Mouse (Mus musculus): ENCODE results near the gene Itsn1.
A peak's percentile ranks its signal among the peaks of the same experiment; 100 is the strongest.

Gene Itsn1

GRCm38 (mm10) chr16:91811876-91812275 lies 82.8 kb downstream of the Itsn1 start:
- no peak for DNase-seq (ENCODE audit: low spot score in 2 of 2)

GRCm38 (mm10) chr16:91813543-91813942 lies 84.5 kb downstream of the Itsn1 start:
- DNase-seq (ENCODE audit: low spot score in 2 of 2) = no peak

DNA sequence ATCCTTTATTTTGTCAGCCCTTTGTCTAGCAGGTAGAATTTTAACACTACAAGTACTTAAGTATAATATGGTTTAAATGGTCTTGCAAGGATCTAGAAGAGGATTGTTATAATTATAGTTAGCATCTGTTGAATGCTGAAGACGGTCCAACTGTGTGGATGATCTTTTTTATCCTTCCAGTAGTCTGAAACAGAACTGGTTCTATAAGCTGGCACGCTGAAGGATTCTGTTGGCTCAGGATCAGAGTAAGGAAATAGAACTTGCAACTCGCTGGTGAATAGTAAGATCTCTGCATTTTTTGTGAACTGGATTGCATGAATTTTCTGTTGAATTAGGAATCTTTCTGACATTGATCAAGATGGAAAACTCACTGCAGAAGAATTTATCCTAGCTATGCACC lies 86.0 kb downstream of the Itsn1 start:
- no peak for DNase-seq (ENCODE audit: low spot score in 2 of 2)

DNA sequence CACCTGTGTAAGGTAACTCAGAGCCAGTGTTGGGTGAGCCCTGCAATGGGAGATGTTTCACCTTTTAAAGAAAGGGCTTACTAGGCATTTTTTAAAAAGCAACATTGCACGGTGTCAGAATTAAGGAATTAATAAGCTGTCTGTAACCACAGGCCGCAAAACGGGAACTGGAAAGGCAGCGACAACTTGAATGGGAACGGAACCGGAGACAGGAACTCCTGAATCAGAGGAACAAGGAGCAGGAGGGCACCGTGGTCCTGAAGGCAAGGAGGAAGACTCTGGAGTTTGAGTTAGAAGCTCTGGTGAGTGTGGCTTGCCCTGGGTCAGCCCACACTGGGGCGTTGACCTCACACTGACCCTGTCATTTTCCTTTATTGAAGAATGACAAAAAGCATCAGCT lies 91.2 kb downstream of the Itsn1 start:
- DNase-seq (ENCODE audit: low spot score in 2 of 2) = no peak

DNA sequence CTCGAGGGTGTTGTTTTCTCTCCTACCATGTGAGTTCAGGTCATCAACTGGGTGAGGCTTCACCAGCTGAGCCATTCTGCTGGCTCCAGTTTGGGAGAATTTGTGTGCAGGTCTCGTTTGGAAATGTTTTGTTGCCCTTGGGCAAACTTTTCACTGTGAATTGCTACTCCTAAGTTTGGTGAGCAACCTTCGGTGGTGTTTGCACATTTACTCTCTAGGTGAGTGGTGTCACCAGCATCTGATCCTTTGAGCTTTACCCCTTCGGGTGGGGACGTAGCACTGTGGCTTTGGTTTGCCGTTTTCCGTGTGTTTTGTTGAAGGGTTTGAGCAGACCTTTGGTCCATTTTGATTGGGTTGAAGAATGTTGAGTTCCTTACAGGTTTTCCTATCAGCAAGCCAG lies 93.2 kb downstream of the Itsn1 start:
- no peak for DNase-seq (ENCODE audit: low spot score in 2 of 2)

DNA sequence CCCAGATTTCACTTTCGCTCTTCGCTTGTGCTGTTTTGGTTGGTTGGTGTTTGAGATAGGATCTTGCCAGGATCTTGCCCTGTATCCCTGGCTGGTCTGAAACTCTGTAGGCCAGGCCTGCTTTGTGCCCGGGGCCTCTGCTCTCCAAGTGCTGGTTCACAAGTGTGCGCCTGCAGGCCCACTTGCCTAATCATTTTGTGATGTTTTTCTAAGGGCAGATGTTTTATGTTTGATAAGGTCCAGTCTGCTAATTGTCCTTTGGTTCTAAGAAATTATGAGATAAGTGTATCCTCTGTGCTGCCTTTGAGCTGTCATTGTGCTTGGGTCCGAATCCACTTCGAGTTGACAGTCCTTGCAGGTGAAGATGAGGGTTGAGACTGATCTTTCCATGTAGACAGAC lies 93.7 kb downstream of the Itsn1 start:
- DNase-seq (ENCODE audit: low spot score in 2 of 2) = no peak

DNA sequence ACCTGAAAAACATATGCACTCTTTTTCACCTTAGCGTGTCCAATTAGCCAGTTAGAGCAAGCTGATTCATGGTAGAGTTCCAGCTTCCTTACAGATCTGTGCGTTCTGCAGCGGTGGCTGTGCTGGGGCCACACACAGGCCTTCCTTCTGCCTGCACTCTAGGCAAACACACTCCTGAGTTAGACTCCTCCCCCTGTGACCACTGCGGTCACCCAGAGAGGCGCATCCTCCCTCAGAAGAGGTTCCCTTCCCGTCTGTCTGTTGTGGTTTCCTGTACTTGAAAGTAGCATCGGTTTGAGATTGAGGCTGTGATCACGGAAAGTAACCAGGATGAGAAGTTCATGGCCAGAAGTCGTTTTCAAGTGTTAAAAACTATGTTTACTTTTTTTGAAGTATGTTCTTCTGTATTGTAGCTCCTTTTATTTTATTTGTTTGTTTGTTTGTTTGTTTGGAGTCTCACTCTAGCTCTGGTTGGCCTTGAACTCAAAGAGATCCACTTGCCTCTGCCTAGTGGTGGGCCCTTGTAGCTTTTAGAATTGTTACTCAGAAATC lies 96.8 kb downstream of the Itsn1 start:
- DNase-seq (ENCODE audit: low spot score in 2 of 2) = peak; percentile 81

GRCm38 (mm10) chr16:91826893-91827292 lies 97.8 kb downstream of the Itsn1 start:
- no peak for DNase-seq (ENCODE audit: low spot score in 2 of 2)

DNA sequence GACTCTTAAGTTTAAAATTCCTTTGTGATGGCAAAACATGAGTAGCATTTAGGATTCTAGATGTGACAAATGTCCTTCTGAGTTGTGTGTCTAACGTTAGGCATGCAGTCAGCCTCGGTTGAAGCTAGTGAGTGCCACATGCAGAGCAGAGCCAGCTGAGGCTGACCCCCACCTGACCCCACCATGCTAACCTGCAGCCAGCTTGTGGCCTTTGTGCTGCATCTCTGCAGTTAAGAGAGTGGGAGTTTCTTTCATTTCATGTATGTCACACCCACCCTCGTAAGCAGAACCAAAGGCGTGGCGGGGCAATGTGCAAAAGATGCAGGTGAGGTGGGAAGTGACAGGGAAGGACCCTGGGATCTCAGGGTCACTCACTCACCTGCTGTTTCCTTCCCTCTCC lies 98.4 kb downstream of the Itsn1 start:
- DNase-seq (ENCODE audit: low spot score in 2 of 2) = no peak

DNA sequence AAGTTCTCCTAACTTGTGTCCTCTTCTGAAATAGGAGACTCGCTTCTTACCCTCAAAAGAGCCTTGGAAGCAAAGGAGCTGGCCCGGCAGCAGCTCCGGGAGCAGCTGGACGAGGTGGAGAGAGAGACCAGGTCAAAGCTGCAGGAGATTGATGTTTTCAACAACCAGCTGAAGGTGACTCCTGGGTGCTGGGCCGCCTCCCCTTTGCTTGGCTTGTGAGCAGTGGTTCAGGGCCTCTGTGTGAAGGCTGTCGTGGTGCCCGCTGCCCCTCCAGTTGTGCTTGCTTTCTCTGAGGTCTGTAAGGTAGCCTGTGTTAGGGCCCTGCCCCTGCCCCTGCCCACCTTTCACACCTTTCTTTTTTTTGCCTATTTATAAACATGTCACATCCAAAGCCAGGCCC lies 99.1 kb downstream of the Itsn1 start:
- no peak for DNase-seq (ENCODE audit: low spot score in 2 of 2)

DNA sequence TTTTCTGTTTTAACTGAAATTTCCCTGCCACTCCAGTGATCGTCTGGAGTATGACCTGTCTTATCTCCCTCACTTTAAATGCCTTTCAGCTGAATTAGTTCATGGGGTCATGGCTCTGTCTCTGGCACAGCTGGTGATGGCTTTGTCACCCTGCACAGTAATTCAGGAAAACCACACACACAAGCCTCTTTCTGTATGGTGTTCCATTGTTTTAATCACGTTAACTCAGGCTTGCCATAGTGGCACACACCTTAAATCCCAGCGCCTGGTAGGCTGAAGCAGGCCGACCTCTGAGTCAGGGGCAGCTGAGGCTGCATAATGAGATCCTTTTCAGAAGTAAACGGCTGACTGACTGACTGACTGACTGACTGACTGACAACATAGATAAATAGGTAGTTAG lies 99.5 kb downstream of the Itsn1 start:
- DNase-seq (ENCODE audit: low spot score in 2 of 2) = no peak

DNA sequence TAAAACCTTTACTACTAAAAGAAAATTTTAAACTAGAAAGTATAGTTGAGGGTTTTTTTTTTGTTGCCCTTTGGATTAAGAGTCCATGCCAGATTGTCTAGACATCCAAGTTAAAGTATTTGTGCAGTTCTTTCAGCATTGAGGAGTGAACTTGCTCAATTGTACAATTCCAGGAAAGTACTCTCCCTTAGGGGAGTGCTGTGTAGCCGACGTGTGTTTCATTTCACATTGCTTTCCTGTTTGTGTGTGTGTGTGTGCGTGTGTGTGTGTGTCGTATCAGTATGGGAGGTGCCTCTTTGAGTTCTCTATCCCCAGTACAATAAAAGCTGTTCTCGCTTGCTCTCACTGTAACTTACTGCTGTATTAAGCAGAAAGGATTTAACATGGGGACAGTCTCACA lies 100.0 kb downstream of the Itsn1 start:
- no peak for DNase-seq (ENCODE audit: low spot score in 2 of 2)

- no peak for DNase-seq (ENCODE audit: low spot score in 2 of 2)
Measured at GRCm38 (mm10) chr16:91830260-91830659, 101.2 kb downstream of the Itsn1 start.

- DNase-seq (ENCODE audit: low spot score in 2 of 2) = no peak
Measured at GRCm38 (mm10) chr16:91833121-91833520, 104.0 kb downstream of the Itsn1 start.

- no peak for DNase-seq (ENCODE audit: low spot score in 2 of 2)
Measured at GRCm38 (mm10) chr16:91833558-91833957, 104.5 kb downstream of the Itsn1 start.

- no peak for DNase-seq (ENCODE audit: low spot score in 2 of 2)
Measured at GRCm38 (mm10) chr16:91833981-91834380, 104.9 kb downstream of the Itsn1 start.

DNA sequence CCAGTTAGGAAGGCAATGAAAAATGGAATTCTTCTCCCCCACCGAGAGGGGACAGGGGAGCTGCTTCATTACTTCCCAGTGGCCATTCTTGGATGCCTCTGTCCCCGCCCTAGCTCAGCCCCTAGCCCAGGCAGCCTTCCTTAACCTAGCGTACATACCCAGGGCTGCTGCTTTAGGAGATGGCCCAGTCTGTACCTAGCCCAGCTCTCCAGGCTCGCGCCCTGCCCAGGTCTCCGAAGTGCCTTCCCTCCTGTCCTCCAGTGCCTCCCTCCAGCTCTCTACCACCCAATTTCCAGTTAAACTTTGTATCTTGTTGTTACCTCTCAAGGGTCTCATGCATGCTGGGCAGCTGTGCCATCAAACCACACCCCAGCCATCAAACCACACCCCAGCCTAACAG lies 106.7 kb downstream of the Itsn1 start:
- no peak for DNase-seq (ENCODE audit: low spot score in 2 of 2)

DNA sequence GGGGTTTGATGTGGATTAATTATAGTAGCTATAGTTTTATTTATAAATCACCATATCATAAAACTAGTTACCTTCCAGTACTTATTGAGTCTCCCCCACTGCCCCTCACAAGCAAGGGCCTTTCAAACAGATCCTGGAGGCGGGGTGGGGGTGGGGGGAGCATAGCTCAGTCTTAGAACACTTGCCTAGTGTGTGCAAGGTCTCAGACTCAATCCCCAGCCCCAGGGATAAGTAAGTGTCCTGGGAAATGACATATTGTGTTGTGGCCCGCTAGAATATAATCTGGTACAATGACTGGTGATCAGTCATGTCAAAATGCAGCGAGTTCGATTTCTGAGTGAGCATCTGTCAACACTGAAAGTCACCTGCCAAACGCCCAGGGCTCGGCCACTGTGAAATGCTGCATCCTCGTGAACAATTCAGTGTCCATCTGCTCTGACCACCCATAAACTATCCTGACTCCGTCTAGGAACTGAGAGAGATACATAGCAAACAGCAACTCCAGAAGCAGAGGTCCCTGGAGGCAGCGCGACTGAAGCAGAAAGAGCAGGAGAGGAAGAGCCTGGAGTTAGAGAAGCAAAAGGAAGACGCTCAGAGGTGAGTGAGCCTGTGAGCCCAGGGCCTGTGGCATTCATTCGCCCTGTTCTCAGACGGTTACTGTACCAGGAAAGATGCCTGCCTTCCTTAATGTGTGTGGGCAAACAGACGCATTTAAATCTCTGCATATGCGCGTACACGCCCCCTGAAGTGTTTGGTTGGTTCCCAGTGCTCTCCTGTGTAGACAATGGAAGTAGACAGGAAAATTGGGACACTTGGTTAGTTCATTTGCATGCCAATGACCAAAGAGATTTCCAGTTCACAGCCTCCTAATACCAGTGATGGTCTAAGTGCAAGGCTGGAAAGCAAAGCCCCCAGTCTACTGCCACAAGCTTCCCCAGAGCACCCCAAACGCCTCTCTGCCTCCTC lies 107.8 kb downstream of the Itsn1 start:
- no peak for DNase-seq (ENCODE audit: low spot score in 2 of 2)

GRCm38 (mm10) chr16:91837558-91838041 lies 108.5 kb downstream of the Itsn1 start:
- DNase-seq (ENCODE audit: low spot score in 2 of 2) = no peak

GRCm38 (mm10) chr16:91838771-91839170 lies 109.7 kb downstream of the Itsn1 start:
- DNase-seq (ENCODE audit: low spot score in 2 of 2) = no peak

- no peak for DNase-seq (ENCODE audit: low spot score in 2 of 2)
Measured at GRCm38 (mm10) chr16:91839462-91839861, 110.4 kb downstream of the Itsn1 start.

- DNase-seq (ENCODE audit: low spot score in 2 of 2) = peak; percentile 53 to 54
Measured at GRCm38 (mm10) chr16:91841026-91841630, 112.0 kb downstream of the Itsn1 start.

All from spleen, postnatal 36 days (tissue).